Mouse (Mus musculus): ENCODE measurements around the gene Poldip3. TPM values are rescaled to one million over a fixed set of nuclear protein-coding genes. Genes with fewer than 3 reads are reported as not detected.

Poldip3 gene
- polyA plus RNA-seq, 1 experiment from 2014 or later, result 163 TPM

- H3K9me3 ChIP-seq (ENCODE audit: control insufficient read depth, low read length), result no peaks in the 10 kb centered on the region
- H3K27me3 ChIP-seq (ENCODE audit: control insufficient read depth, insufficient read depth, low read length), result no peaks in the 10 kb centered on the region
- 68% methylated on average over 5 of the region's 5 CpGs for WGBS
- no peaks in the 10 kb centered on the region for H3K4me1 ChIP-seq (replicated peaks; ENCODE audit: control insufficient read depth, insufficient read depth, low read length)
- H3K9ac ChIP-seq (ENCODE audit: low read depth, low read length), result no peak overlapping the region
- DNase-seq (ENCODE audit: low spot score) (no peak), ATAC-seq (ENCODE audit: low FRiP score) (no peak)
- no peak overlapping the region for H3K4me2 ChIP-seq (replicated peaks; ENCODE audit: low read depth, low read length)
- no peak overlapping the region for H3K27ac ChIP-seq (ENCODE audit: low read depth, low read length)
- H3K4me3 ChIP-seq (ENCODE audit: low read depth, low read length), result no peak overlapping the region
- peaks cover 6% of the 10 kb centered on the region; the same call in 1 of the 2 replicates for H3K36me3 ChIP-seq (ENCODE audit: control insufficient read depth, insufficient read depth, low read length)
These were observed 24.6 kb downstream of the Poldip3 start for GRCm38 (mm10) chr15:83124625-83125024.

- H3K9me3 ChIP-seq (ENCODE audit: control insufficient read depth, low read length), result no peaks in the 10 kb centered on the region
- H3K27me3 ChIP-seq (ENCODE audit: control insufficient read depth, insufficient read depth, low read length), result no peaks in the 10 kb centered on the region
- H3K36me3 ChIP-seq (ENCODE audit: control insufficient read depth, insufficient read depth, low read length), result 0 out of 2 replicates have a peak, but pooled peaks cover 7% of the 10 kb centered on the region
- peak within 1 kb of the TSS; percentile 55 for H3K4me2 ChIP-seq (replicated peaks; ENCODE audit: low read depth, low read length)
- peak within 1 kb of the TSS; percentile 74 for H3K27ac ChIP-seq (ENCODE audit: low read depth, low read length)
- peak within 1 kb of the TSS; percentile 62 for H3K9ac ChIP-seq (ENCODE audit: low read depth, low read length)
- H3K4me3 ChIP-seq (ENCODE audit: low read depth, low read length), result peak within 1 kb of the TSS; percentile 86
- DNase-seq (ENCODE audit: low spot score) (peak; percentile 92), ATAC-seq (ENCODE audit: low FRiP score) (peak; percentile 88)
- no peaks in the 10 kb centered on the region for H3K4me1 ChIP-seq (replicated peaks; ENCODE audit: control insufficient read depth, insufficient read depth, low read length)
- WGBS, result 11% methylated on average over 32 of the region's 32 CpGs
These were observed 26.5 kb downstream of the Poldip3 start, which contains the start of gene Rrp7a for GRCm38 (mm10) chr15:83122566-83123145. Gene Rrp7a, minus strand, starts transcription at chr15:83122801.

GRCm38 (mm10) chr15:83121709-83122565, 27.2 kb downstream of the Poldip3 start:
- H3K36me3 ChIP-seq (ENCODE audit: control insufficient read depth, insufficient read depth, low read length), result 0 out of 2 replicates have a peak, but pooled peaks cover 8% of the 10 kb centered on the region
- H3K4me2 ChIP-seq (replicated peaks; ENCODE audit: low read depth, low read length), result peak overlapping the region; percentile 55
- ATAC-seq (ENCODE audit: low FRiP score) (peak; percentile 63), DNase-seq (ENCODE audit: low spot score) (peak; percentile 74)
- H3K4me3 ChIP-seq (ENCODE audit: low read depth, low read length), result peak overlapping the region; percentile 86
- peak overlapping the region; percentile 62 for H3K9ac ChIP-seq (ENCODE audit: low read depth, low read length)
- no peaks in the 10 kb centered on the region for H3K27me3 ChIP-seq (ENCODE audit: control insufficient read depth, insufficient read depth, low read length)
- peak overlapping the region; percentile 74 for H3K27ac ChIP-seq (ENCODE audit: low read depth, low read length)
- 4% methylated on average over 41 of the region's 43 CpGs for WGBS
- H3K9me3 ChIP-seq (ENCODE audit: control insufficient read depth, low read length), result no peaks in the 10 kb centered on the region
- no peaks in the 10 kb centered on the region for H3K4me1 ChIP-seq (replicated peaks; ENCODE audit: control insufficient read depth, insufficient read depth, low read length)

GRCm38 (mm10) chr15:83118360-83118759, 30.8 kb downstream of the Poldip3 start:
- Histone ChIP-seq H3K4me1 (replicated peaks; ENCODE audit: control insufficient read depth, insufficient read depth, low read length) (0 out of 2 replicates have a peak, but pooled peaks cover 5% of the 10 kb centered on the region), H3K4me2 (replicated peaks; ENCODE audit: low read depth, low read length) (no peak overlapping the region), H3K4me3 (ENCODE audit: low read depth, low read length) (no peak overlapping the region), H3K9me3 (ENCODE audit: control insufficient read depth, low read length) (no peaks in the 10 kb centered on the region), H3K27me3 (ENCODE audit: control insufficient read depth, insufficient read depth, low read length) (no peaks in the 10 kb centered on the region), H3K9ac (ENCODE audit: low read depth, low read length) (no peak overlapping the region), H3K27ac (ENCODE audit: low read depth, low read length) (no peak overlapping the region), H3K36me3 (ENCODE audit: control insufficient read depth, insufficient read depth, low read length) (0 out of 2 replicates have a peak, but pooled peaks cover 5% of the 10 kb centered on the region)
- DNase-seq (ENCODE audit: low spot score) (no peak), ATAC-seq (ENCODE audit: low FRiP score) (no peak)
- WGBS, result 80% methylated on average over 7 of the region's 7 CpGs

GRCm38 (mm10) chr15:83115071-83115470, 34.1 kb downstream of the Poldip3 start:
- WGBS, result 37% methylated on average over 6 of the region's 6 CpGs
- ATAC-seq (ENCODE audit: low FRiP score) (no peak; the same call in 1 of the 2 replicates), DNase-seq (ENCODE audit: low spot score) (no peak)
- Histone ChIP-seq H3K27me3 (ENCODE audit: control insufficient read depth, insufficient read depth, low read length) (no peaks in the 10 kb centered on the region), H3K9me3 (ENCODE audit: control insufficient read depth, low read length) (no peaks in the 10 kb centered on the region), H3K27ac (ENCODE audit: low read depth, low read length) (no peak overlapping the region), H3K4me2 (replicated peaks; ENCODE audit: low read depth, low read length) (no peak overlapping the region), H3K9ac (ENCODE audit: low read depth, low read length) (no peak overlapping the region), H3K4me1 (replicated peaks; ENCODE audit: control insufficient read depth, insufficient read depth, low read length) (0 out of 2 replicates have a peak, but pooled peaks cover 5% of the 10 kb centered on the region), H3K4me3 (ENCODE audit: low read depth, low read length) (no peak overlapping the region), H3K36me3 (ENCODE audit: control insufficient read depth, insufficient read depth, low read length) (0 out of 2 replicates have a peak, but pooled peaks cover 5% of the 10 kb centered on the region)

- Histone ChIP-seq H3K9me3 (ENCODE audit: control insufficient read depth, low read length) (no peaks in the 10 kb centered on the region), H3K27ac (ENCODE audit: low read depth, low read length) (0 out of 2 replicates have a peak overlapping the region, but pooled peaks have one; percentile 6), H3K4me3 (ENCODE audit: low read depth, low read length) (no peak overlapping the region), H3K27me3 (ENCODE audit: control insufficient read depth, insufficient read depth, low read length) (no peaks in the 10 kb centered on the region), H3K4me1 (replicated peaks; ENCODE audit: control insufficient read depth, insufficient read depth, low read length) (0 out of 2 replicates have a peak, but pooled peaks cover 5% of the 10 kb centered on the region), H3K4me2 (replicated peaks; ENCODE audit: low read depth, low read length) (no peak overlapping the region), H3K9ac (ENCODE audit: low read depth, low read length) (no peak overlapping the region), H3K36me3 (ENCODE audit: control insufficient read depth, insufficient read depth, low read length) (0 out of 2 replicates have a peak, but pooled peaks cover 4% of the 10 kb centered on the region)
- DNase-seq (ENCODE audit: low spot score) (no peak), ATAC-seq (ENCODE audit: low FRiP score) (no peak)
- 65% methylated on average over 9 of the region's 9 CpGs for whole genome bisulfite sequencing
These were observed 35.1 kb downstream of the Poldip3 start for GRCm38 (mm10) chr15:83114106-83114505.

- H3K9ac ChIP-seq (ENCODE audit: low read depth, low read length), result no peak overlapping the region
- no peaks in the 10 kb centered on the region for H3K9me3 ChIP-seq (ENCODE audit: control insufficient read depth, low read length)
- DNase-seq (ENCODE audit: low spot score) (peak; percentile 78), ATAC-seq (ENCODE audit: low FRiP score) (peak; percentile 52; the same call in 1 of the 2 replicates)
- 20% methylated on average over 11 of the region's 11 CpGs for WGBS
- H3K27ac ChIP-seq (ENCODE audit: low read depth, low read length), result no peak overlapping the region
- no peak overlapping the region for H3K4me3 ChIP-seq (ENCODE audit: low read depth, low read length)
- H3K4me2 ChIP-seq (replicated peaks; ENCODE audit: low read depth, low read length), result no peak overlapping the region
- H3K4me1 ChIP-seq (replicated peaks; ENCODE audit: control insufficient read depth, insufficient read depth, low read length), result 0 out of 2 replicates have a peak, but pooled peaks cover 5% of the 10 kb centered on the region
- no peaks in the 10 kb centered on the region for H3K27me3 ChIP-seq (ENCODE audit: control insufficient read depth, insufficient read depth, low read length)
- 0 out of 2 replicates have a peak, but pooled peaks cover 3% of the 10 kb centered on the region for H3K36me3 ChIP-seq (ENCODE audit: control insufficient read depth, insufficient read depth, low read length)
These were observed 36.3 kb downstream of the Poldip3 start for GRCm38 (mm10) chr15:83112898-83113297.

GRCm38 (mm10) chr15:83111874-83112273, 37.3 kb downstream of the Poldip3 start:
- ATAC-seq (ENCODE audit: low FRiP score) (no peak), DNase-seq (ENCODE audit: low spot score) (no peak)
- peaks cover 9% of the 10 kb centered on the region; the same call in 1 of the 2 replicates for H3K4me1 ChIP-seq (replicated peaks; ENCODE audit: control insufficient read depth, insufficient read depth, low read length)
- no peak overlapping the region for H3K27ac ChIP-seq (ENCODE audit: low read depth, low read length)
- no peaks in the 10 kb centered on the region for H3K9me3 ChIP-seq (ENCODE audit: control insufficient read depth, low read length)
- no peak overlapping the region for H3K4me2 ChIP-seq (replicated peaks; ENCODE audit: low read depth, low read length)
- WGBS, result 83% methylated on average over 5 of the region's 7 CpGs
- no peak overlapping the region for H3K9ac ChIP-seq (ENCODE audit: low read depth, low read length)
- H3K4me3 ChIP-seq (ENCODE audit: low read depth, low read length), result no peak overlapping the region
- H3K36me3 ChIP-seq (ENCODE audit: control insufficient read depth, insufficient read depth, low read length), result no peaks in the 10 kb centered on the region
- H3K27me3 ChIP-seq (ENCODE audit: control insufficient read depth, insufficient read depth, low read length), result no peaks in the 10 kb centered on the region
